Mouse (Mus musculus) forebrain, embryonic 14.5 days (tissue): ENCODE measurements around the gene Ndufs8. TPM values are rescaled to one million over a fixed set of nuclear protein-coding genes. Genes with fewer than 3 reads are reported as not detected.

Experiments
- ATAC-seq: fragments of 200-750 bp; cut with Nextera tagmentation; 2 replicates; pipeline ENCODE4 v1.8.0; 2017; ENCODE audit warnings: mild to moderate bottlenecking, moderate library complexity
- DNase-seq: peaks from one replicate; pipeline ENCODE4 v3.0.0-alpha.2; 2015; ENCODE audit warnings: low spot score
- H3K27ac ChIP-seq: fragments of 300-500 bp; sonication (generic); 2 replicates; pipeline ENCODE4 v1.5.1; 2014; ENCODE audit warnings: low read depth, mild to moderate bottlenecking, control low read depth, low read length, moderate library complexity
- H3K27me3 ChIP-seq: fragments of 300-500 bp; sonication (generic); replicated peaks from 2 replicates; pipeline ENCODE4 v1.6.1; 2014; ENCODE audit warnings: low read length, control low read depth, mixed read lengths; ENCODE audit not compliant: control insufficient read depth, insufficient read depth
- H3K36me3 ChIP-seq: fragments of 300-500 bp; sonication (generic); 2 replicates; pipeline ENCODE4 v1.6.1; 2014; ENCODE audit warnings: low read length, control low read depth; ENCODE audit not compliant: control insufficient read depth, insufficient read depth
- H3K4me1 ChIP-seq: fragments of 300-500 bp; sonication (generic); 2 replicates; pipeline ENCODE4 v1.6.1; 2014; ENCODE audit warnings: antibody characterized with exemption, low read length, control low read depth; ENCODE audit not compliant: control insufficient read depth, insufficient read depth
- H3K4me2 ChIP-seq: fragments of 300-500 bp; sonication (generic); 2 replicates; pipeline ENCODE4 v1.6.1; 2014; ENCODE audit warnings: mild to moderate bottlenecking, control low read depth, low read length
- H3K4me3 ChIP-seq: fragments of 300-500 bp; sonication (generic); 2 replicates; pipeline ENCODE4 v1.5.1; 2014; ENCODE audit warnings: low read depth, low read length, control low read depth
- H3K9ac ChIP-seq: fragments of 300-500 bp; sonication (generic); 2 replicates; pipeline ENCODE4 v1.6.1; 2014; ENCODE audit warnings: mild to moderate bottlenecking, low read length, control low read depth, moderate library complexity
- H3K9me3 ChIP-seq: fragments of 300-500 bp; sonication (generic); replicated peaks from 2 replicates; pipeline ENCODE4 v1.6.1; 2016; ENCODE audit warnings: low read length, control low read depth, mixed read lengths; ENCODE audit not compliant: control insufficient read depth
- WGBS: fragments of 180-500 bp; shearing (Covaris S2); extraction: QIAGEN DNeasy Blood & Tissue Kit; methylation state at CpG from one replicate; pipeline ENCODE4 v1.1.7; 2014; 5-methylcytosine and 5-hydroxymethylcytosine counted together
- polyA plus RNA-seq: library from polyadenylated mRNA; unstranded; fragments of >200 nt; fragmentation: Nextera tagmentation; extraction: Ambion mirVana; gene quantifications from 2 replicates; pipeline ENCODE4 v1.2.1, GENCODE M21; 2014

Gene Ndufs8
- polyA plus RNA-seq, 1 experiment from 2014 or later, result 301 TPM

- peaks cover 9% of the 10 kb centered on the region for H3K36me3 ChIP-seq
- no peaks in the 10 kb centered on the region for H3K9me3 ChIP-seq
- DNase-seq (no peak), ATAC-seq (no peak)
- no peaks in the 10 kb centered on the region for H3K27me3 ChIP-seq
- no peak overlapping the region for H3K9ac ChIP-seq
- H3K4me3 ChIP-seq, result no peak overlapping the region
- H3K4me2 ChIP-seq, result no peak overlapping the region
- peaks cover 10% of the 10 kb centered on the region for H3K4me1 ChIP-seq
- no peak overlapping the region for H3K27ac ChIP-seq
- 89% methylated on average over 5 of the region's 5 CpGs for WGBS
These were observed 2.0 kb upstream of the Ndufs8 start for GRCm38 (mm10) chr19:3914535-3914934.

GRCm38 (mm10) chr19:3913692-3914091, 1.1 kb upstream of the Ndufs8 start:
- DNase-seq, result no peak
- no peak overlapping the region for H3K27ac ChIP-seq
- ATAC-seq, result no peak
- H3K4me1 ChIP-seq, result peaks cover 10% of the 10 kb centered on the region
- H3K36me3 ChIP-seq, result peaks cover 18% of the 10 kb centered on the region
- H3K27me3 ChIP-seq, result no peaks in the 10 kb centered on the region
- H3K9me3 ChIP-seq, result no peaks in the 10 kb centered on the region
- no peak overlapping the region; the same call in 1 of the 2 replicates for H3K9ac ChIP-seq
- H3K4me3 ChIP-seq, result peak overlapping the region; percentile 59; the same call in 1 of the 2 replicates
- peak overlapping the region; percentile 67 for H3K4me2 ChIP-seq
- 89% methylated on average over 8 of the region's 8 CpGs for WGBS

DNA sequence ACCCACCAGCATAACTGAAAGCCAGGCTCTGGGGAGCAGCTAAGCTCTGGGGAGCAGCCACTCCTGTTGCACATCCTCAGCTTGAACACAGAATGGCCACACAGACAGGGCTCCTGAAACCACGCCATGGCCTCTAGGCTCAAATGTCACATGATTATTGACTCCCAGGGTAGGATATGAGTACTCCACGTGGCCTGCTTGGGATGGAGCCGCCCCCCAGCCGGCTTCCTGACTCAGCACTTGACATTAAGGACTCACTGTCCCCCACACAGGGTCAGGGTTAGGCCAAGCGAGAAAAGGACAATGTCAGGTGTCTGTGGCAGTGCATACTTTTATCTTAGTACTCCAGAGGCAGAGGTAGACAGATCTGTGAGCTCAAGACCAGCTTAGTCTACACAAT, 2.4 kb downstream of the Ndufs8 start:
- Histone ChIP-seq H3K27me3 (no peaks in the 10 kb centered on the region), H3K27ac (no peak overlapping the region), H3K4me1 (peaks cover 16% of the 10 kb centered on the region), H3K36me3 (peaks cover 26% of the 10 kb centered on the region), H3K4me3 (no peak overlapping the region), H3K9me3 (no peaks in the 10 kb centered on the region), H3K9ac (no peak overlapping the region), H3K4me2 (no peak overlapping the region)
- 85% methylated on average over 5 of the region's 5 CpGs for WGBS
- no peak for ATAC-seq
- DNase-seq, result no peak

- Histone ChIP-seq H3K27ac (no peak overlapping the region), H3K9ac (no peak overlapping the region), H3K4me1 (peaks cover 12% of the 10 kb centered on the region), H3K4me3 (0 out of 2 replicates have a peak overlapping the region, but pooled peaks have one; percentile 35), H3K27me3 (no peaks in the 10 kb centered on the region), H3K4me2 (no peak overlapping the region), H3K9me3 (no peaks in the 10 kb centered on the region), H3K36me3 (peaks cover 26% of the 10 kb centered on the region)
- ATAC-seq (no peak), DNase-seq (no peak)
- WGBS, result 80% methylated on average over 8 of the region's 8 CpGs
These were observed 4.5 kb downstream of the Ndufs8 start for GRCm38 (mm10) chr19:3907876-3908660.

DNA sequence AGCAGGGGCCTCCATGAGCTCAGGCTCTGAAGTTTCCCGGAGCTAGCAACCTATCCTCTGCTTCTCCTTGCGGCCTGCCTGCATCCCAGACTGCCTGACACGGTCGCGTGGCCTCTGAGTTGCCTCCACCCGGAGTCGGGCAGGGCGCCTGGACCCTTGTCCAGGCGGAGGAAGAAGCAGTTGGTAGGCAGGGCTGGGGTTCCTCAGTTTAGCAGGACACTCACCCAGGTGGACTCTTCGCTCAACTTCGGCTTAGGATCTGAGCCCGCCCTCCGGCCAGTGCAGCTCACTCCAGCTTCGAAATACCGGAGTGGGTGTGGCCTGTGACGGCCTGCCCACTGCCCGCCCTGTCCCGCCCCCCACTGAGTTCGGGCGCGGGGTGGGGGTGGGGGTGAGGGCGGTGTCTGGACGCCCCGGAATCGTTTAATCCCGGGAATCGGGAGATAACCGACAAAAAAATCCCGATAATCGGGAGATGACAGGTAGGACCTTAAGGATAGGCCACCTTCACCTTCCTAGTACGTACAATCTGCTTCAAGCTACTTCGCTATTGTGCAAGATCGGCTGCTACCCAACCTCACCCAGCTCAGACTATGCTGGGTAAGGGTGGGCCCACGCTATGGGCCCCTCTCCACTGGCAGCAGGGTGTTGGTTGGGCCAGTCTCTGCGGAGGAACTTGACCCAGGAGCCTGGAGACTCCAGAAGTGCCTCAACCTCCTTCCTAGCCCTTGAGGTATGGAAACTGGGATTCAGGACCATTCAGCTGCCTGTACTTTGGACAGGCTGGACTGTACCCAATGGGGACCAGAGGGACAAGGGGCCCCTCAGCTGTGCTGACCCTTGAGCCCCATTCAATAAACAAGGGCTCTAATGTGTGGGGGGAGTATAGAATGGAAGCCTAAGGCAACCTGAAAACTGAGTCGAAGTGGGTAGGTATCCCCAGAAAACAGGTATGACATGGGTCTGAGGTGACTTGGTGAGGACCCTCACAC, 5.5 kb downstream of the Ndufs8 start, which contains the start of gene Tcirg1:
TSS of gene Tcirg1 (minus strand) at position 339 of the 992 bp plus-strand sequence.
- peak within 1 kb of the TSS; percentile 66 for H3K4me2 ChIP-seq
- peak within 1 kb of the TSS; percentile 62 for H3K9ac ChIP-seq
- no peaks in the 10 kb centered on the region for H3K27me3 ChIP-seq
- peak within 1 kb of the TSS; percentile 35 for H3K4me3 ChIP-seq
- H3K27ac ChIP-seq, result no peak within 1 kb of the TSS
- 7% methylated on average over 35 of the region's 36 CpGs for WGBS
- peak; percentile 70 for ATAC-seq
- peak; percentile 56 for DNase-seq
- peaks cover 11% of the 10 kb centered on the region for H3K4me1 ChIP-seq
- H3K9me3 ChIP-seq, result no peaks in the 10 kb centered on the region
- peaks cover 26% of the 10 kb centered on the region for H3K36me3 ChIP-seq

GRCm38 (mm10) chr19:3906326-3906725, 6.2 kb downstream of the Ndufs8 start:
- H3K9me3 ChIP-seq, result no peaks in the 10 kb centered on the region
- H3K9ac ChIP-seq, result peak overlapping the region; percentile 62
- WGBS, result 44% methylated on average over 10 of the region's 10 CpGs
- H3K27ac ChIP-seq, result no peak overlapping the region
- peak overlapping the region; percentile 35 for H3K4me3 ChIP-seq
- ATAC-seq, result no peak
- H3K4me2 ChIP-seq, result peak overlapping the region; percentile 66
- H3K4me1 ChIP-seq, result peaks cover 6% of the 10 kb centered on the region; the same call in 1 of the 2 replicates
- peaks cover 26% of the 10 kb centered on the region for H3K36me3 ChIP-seq
- DNase-seq, result no peak
- no peaks in the 10 kb centered on the region for H3K27me3 ChIP-seq

DNA sequence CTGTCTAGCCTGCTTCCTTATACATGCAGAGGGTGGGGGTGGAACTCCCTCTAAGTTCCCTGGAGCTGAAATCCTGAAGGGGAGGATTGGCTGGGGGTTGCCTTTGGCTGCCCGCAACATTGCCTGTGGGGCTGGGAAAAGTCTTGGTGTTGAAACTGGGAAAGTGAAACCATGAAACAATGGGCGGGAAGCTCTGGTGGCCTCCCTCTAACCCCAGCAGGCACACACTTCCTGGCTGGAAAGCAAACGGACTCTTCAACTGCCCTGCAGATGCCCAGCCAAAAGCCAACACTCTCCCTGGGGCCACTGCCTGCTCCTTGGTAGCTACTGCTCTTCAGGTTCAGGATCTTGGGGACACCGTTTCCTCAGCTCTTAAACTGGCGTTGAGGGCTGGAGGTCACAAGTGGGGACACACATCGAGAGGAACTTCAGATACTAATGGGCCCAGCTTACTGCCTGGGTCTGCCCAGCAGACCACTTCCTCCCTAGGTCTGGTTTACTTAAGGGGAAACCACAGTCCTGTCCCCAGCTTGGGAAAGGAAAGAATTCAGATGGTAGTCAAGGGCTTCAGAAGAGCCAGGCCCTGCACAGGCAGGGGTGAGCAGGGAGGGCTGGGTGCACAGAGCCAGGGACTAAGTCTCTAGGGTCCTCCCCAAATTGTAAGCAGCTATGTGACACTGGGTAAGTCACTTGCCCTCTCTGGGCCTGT, 7.2 kb downstream of the Ndufs8 start:
- 64% methylated on average over 6 of the region's 6 CpGs for WGBS
- Histone ChIP-seq H3K27ac (no peak overlapping the region), H3K27me3 (no peaks in the 10 kb centered on the region), H3K9me3 (no peaks in the 10 kb centered on the region), H3K36me3 (peaks cover 25% of the 10 kb centered on the region), H3K4me3 (no peak overlapping the region), H3K4me1 (peaks cover 6% of the 10 kb centered on the region; the same call in 1 of the 2 replicates), H3K9ac (no peak overlapping the region), H3K4me2 (peak overlapping the region; percentile 66; the same call in 1 of the 2 replicates)
- no peak for DNase-seq
- no peak for ATAC-seq

- Histone ChIP-seq H3K4me1 (peaks cover 6% of the 10 kb centered on the region; the same call in 1 of the 2 replicates), H3K27ac (no peak overlapping the region), H3K27me3 (no peaks in the 10 kb centered on the region), H3K9me3 (no peaks in the 10 kb centered on the region), H3K9ac (no peak overlapping the region), H3K4me3 (no peak overlapping the region), H3K4me2 (no peak overlapping the region), H3K36me3 (peaks cover 14% of the 10 kb centered on the region)
- no peak for ATAC-seq
- WGBS, result 69% methylated on average over 10 of the region's 10 CpGs
- DNase-seq, result no peak
These were observed 8.3 kb downstream of the Ndufs8 start for GRCm38 (mm10) chr19:3904363-3904675.
